Mouse (Mus musculus): Measurements from ENCODE around the gene Fgd1. TPM values are rescaled to one million over a fixed set of nuclear protein-coding genes. Genes with fewer than 3 reads are reported as not detected.

Gene Fgd1
- polyA plus RNA-seq, 1 experiment from 2014 or later: 8.0 TPM

DNA sequence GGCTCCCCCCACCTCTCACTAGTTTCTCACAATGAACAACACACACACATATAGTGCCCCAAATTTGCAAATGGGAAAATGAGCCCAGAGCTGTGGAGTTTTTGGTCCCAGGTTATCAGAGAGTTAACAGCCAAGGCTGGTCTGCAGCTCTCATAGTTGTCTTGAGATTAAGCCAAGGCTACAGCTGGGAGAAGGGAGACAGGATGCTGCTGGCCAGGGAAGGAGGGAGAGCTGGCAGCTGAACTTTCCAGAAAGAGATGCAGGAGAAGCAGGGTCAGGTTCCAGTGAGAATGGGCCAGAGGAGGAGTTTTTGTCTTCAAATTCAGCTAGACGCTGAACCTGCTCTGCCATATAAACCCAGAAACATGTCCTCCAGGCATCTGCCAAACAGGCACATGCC lies 13.4 kb downstream of the Fgd1 start:
- Histone ChIP-seq H3K4me1 (ENCODE audit: control insufficient read depth in 2 of 2, insufficient read depth in 2 of 2, low read length in 2 of 2) (peaks cover 2 to 4% of the 10 kb centered on the region in 2 experiments; a peak in 1 of 4 replicates), H3K27me3 (ENCODE audit: control insufficient read depth, insufficient read depth, low read length) (no peaks in the 10 kb centered on the region)
- WGBS: 73% methylated on average over 1 of the region's 1 CpGs

DNA sequence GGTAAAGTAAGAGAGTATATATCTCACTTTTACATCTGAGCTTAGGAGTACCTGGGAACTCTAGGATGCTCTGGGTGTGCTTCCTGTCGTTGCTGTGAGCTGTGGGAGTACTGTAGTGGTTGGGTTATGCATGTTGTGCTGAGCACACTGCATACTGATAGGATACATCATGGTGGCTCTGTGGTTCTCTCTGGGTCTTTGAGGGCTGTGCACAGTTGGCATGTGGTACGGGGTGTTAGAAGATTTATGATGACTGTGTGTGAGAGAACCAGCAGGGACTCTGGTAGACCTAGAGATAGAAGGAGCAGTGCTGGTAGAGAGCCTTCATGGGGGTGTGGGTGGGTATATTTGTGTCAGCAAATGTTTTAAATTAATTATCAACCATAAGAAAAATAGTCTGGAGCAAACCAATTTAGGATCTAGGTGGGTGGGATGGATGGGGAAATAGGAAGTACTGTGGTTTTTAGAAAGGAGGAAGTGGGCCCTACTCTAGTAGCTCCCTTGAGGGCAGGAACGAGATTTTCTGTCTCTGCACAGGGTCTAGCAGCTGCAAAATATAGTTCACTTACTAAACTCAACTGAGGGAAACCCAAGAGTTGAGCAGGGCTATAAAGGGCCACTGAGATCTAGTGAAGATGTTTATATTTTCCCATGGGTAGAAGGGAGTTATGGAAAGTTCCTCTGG lies 15.8 kb downstream of the Fgd1 start:
- H3K27me3 ChIP-seq (ENCODE audit: control insufficient read depth, insufficient read depth, low read length): no peaks in the 10 kb centered on the region
- no peaks in the 10 kb centered on the region; a peak in 1 of 4 replicates for H3K4me1 ChIP-seq (ENCODE audit: control insufficient read depth in 2 of 2, insufficient read depth in 2 of 2, low read length in 2 of 2)
- WGBS: 56% methylated on average over 3 of the region's 3 CpGs
- ATAC-seq (ENCODE audit: insufficient number of reproducible peaks, insufficient read depth, low FRiP score, low read depth): no peak
- no peak overlapping the region for H3K27ac ChIP-seq (replicated peaks in 1 of 2; ENCODE audit: control insufficient read depth in 1 of 2, insufficient read depth in 1 of 2, low read depth in 2 of 2, low read length in 2 of 2)
- H3K36me3 ChIP-seq (ENCODE audit: control insufficient read depth, insufficient read depth, low read length): peaks cover 8% of the 10 kb centered on the region; the same call in 1 of the 2 replicates
- H3K9me3 ChIP-seq (ENCODE audit: control insufficient read depth, low read length): no peaks in the 10 kb centered on the region
- H3K4me3 ChIP-seq (ENCODE audit: control insufficient read depth in 1 of 2, insufficient read depth in 1 of 2, low read depth in 1 of 2, low read length in 2 of 2): no peak overlapping the region
- H3K4me2 ChIP-seq (ENCODE audit: low read length): no peak overlapping the region
- no peak overlapping the region for H3K9ac ChIP-seq (ENCODE audit: low read length)

More for the DNA sequence above, 13.4 kb downstream of the Fgd1 start:
- Histone ChIP-seq H3K9me3 (ENCODE audit: control insufficient read depth, low read length) (no peaks in the 10 kb centered on the region), H3K27ac (replicated peaks in 1 of 2; ENCODE audit: control insufficient read depth in 1 of 2, insufficient read depth in 1 of 2, low read depth in 2 of 2, low read length in 2 of 2) (no peak overlapping the region), H3K9ac (ENCODE audit: low read length) (no peak overlapping the region), H3K36me3 (ENCODE audit: control insufficient read depth, insufficient read depth, low read length) (peaks cover 5% of the 10 kb centered on the region; the same call in 1 of the 2 replicates), H3K4me2 (ENCODE audit: low read length) (no peak overlapping the region), H3K4me3 (ENCODE audit: control insufficient read depth in 1 of 2, insufficient read depth in 1 of 2, low read depth in 1 of 2, low read length in 2 of 2) (no peak overlapping the region)
- no peak for ATAC-seq (ENCODE audit: insufficient number of reproducible peaks, insufficient read depth, low FRiP score, low read depth)

DNA sequence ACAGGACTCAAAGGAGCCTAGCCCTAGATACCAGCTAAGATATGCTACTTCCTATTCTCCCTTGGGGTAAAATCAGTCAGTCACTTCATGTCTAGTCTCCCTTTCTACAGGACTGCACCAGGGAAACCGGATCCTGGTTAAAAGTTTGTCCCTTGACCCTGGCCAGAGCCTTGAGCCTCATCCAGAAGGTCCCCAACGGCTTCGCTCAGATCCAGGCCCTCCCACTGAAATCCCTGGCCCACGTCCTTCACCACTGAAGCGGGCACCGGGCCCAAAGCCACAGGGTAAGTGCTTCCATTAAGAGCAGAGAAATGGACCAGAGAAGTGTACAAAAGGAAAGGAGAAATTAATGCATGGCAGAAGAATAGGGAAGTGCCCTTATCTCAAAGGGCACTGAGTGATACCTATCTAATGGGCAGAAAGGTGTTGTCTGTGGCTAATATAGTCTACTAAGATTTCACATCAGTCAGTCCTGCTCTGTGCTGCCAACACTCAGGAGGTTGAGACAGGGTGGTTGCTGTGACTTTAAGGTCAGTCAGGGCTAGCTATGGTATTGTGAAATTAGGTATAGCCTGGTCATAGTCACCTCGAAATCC lies 20.2 kb downstream of the Fgd1 start:
- ATAC-seq (ENCODE audit: insufficient number of reproducible peaks, insufficient read depth, low FRiP score, low read depth): no peak
- Histone ChIP-seq H3K4me1 (ENCODE audit: control insufficient read depth in 2 of 2, insufficient read depth in 2 of 2, low read length in 2 of 2) (no peaks in the 10 kb centered on the region), H3K4me3 (ENCODE audit: control insufficient read depth in 1 of 2, insufficient read depth in 1 of 2, low read depth in 1 of 2, low read length in 2 of 2) (no peak overlapping the region), H3K27ac (replicated peaks in 1 of 2; ENCODE audit: control insufficient read depth in 1 of 2, insufficient read depth in 1 of 2, low read depth in 2 of 2, low read length in 2 of 2) (no peak overlapping the region), H3K36me3 (ENCODE audit: control insufficient read depth, insufficient read depth, low read length) (peaks cover 37% of the 10 kb centered on the region), H3K27me3 (ENCODE audit: control insufficient read depth, insufficient read depth, low read length) (no peaks in the 10 kb centered on the region), H3K4me2 (ENCODE audit: low read length) (no peak overlapping the region), H3K9me3 (ENCODE audit: control insufficient read depth, low read length) (no peaks in the 10 kb centered on the region), H3K9ac (ENCODE audit: low read length) (no peak overlapping the region)
- WGBS: 85% methylated on average over 7 of the region's 7 CpGs

DNA sequence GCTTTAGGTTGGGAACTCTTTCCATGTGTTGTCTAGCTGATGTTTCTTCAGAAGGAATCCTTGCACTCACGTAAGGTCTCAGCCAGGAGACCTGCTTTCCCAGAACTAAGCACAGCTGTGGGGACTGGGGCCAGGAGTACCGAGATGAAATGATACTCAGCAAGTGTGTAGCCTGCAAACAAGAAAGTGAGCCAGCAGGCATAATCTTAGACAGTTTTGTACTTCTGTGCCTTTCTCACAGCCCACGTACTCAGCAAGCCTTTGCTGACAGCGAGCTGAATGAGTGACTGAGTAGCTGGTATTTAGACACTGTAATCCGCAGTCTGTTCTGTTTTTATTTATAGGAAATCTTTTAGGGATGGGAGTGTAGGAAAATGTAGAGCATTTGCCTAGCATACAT lies 21.9 kb downstream of the Fgd1 start:
- 85% methylated on average over 5 of the region's 5 CpGs for WGBS
- no peaks in the 10 kb centered on the region for H3K9me3 ChIP-seq (ENCODE audit: control insufficient read depth, low read length)
- no peak overlapping the region for H3K4me2 ChIP-seq (ENCODE audit: low read length)
- H3K4me1 ChIP-seq (ENCODE audit: control insufficient read depth in 2 of 2, insufficient read depth in 2 of 2, low read length in 2 of 2): no peaks in the 10 kb centered on the region
- H3K9ac ChIP-seq (ENCODE audit: low read length): no peak overlapping the region
- no peak overlapping the region for H3K4me3 ChIP-seq (ENCODE audit: control insufficient read depth in 1 of 2, insufficient read depth in 1 of 2, low read depth in 1 of 2, low read length in 2 of 2)
- no peak for ATAC-seq (ENCODE audit: insufficient number of reproducible peaks, insufficient read depth, low FRiP score, low read depth)
- H3K27me3 ChIP-seq (ENCODE audit: control insufficient read depth, insufficient read depth, low read length): no peaks in the 10 kb centered on the region
- peaks cover 54% of the 10 kb centered on the region for H3K36me3 ChIP-seq (ENCODE audit: control insufficient read depth, insufficient read depth, low read length)
- H3K27ac ChIP-seq (replicated peaks in 1 of 2; ENCODE audit: control insufficient read depth in 1 of 2, insufficient read depth in 1 of 2, low read depth in 2 of 2, low read length in 2 of 2): no peak overlapping the region

DNA sequence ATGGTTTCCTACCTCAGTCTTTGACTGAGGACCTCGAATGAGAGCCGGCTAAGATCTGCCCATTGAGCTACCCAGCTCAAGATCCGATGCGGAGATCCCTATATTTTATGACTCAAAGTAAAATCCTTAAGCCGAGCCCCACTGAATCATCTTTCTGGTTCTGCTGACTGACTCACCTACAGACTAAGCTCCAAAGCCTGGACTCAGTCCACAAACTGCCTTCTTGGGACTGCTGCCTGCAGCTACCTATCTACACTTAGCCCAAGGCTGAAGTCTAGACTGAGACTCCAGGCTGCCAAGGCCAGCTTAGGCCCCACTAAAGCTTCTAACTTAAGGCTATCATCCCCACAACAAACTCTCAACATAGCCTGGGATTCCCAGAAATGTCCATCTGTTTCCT lies 30.1 kb downstream of the Fgd1 start:
- no peak overlapping the region for H3K27ac ChIP-seq (replicated peaks in 1 of 2; ENCODE audit: control insufficient read depth in 1 of 2, insufficient read depth in 1 of 2, low read depth in 2 of 2, low read length in 2 of 2)
- no peaks in the 10 kb centered on the region for H3K4me1 ChIP-seq (ENCODE audit: control insufficient read depth in 2 of 2, insufficient read depth in 2 of 2, low read length in 2 of 2)
- H3K9me3 ChIP-seq (ENCODE audit: control insufficient read depth, low read length): no peaks in the 10 kb centered on the region
- ATAC-seq (ENCODE audit: insufficient number of reproducible peaks, insufficient read depth, low FRiP score, low read depth): no peak
- no peaks in the 10 kb centered on the region for H3K27me3 ChIP-seq (ENCODE audit: control insufficient read depth, insufficient read depth, low read length)
- H3K4me2 ChIP-seq (ENCODE audit: low read length): no peak overlapping the region
- H3K4me3 ChIP-seq (ENCODE audit: control insufficient read depth in 1 of 2, insufficient read depth in 1 of 2, low read depth in 1 of 2, low read length in 2 of 2): no peak overlapping the region
- 88% methylated on average over 5 of the region's 5 CpGs for WGBS
- H3K9ac ChIP-seq (ENCODE audit: low read length): no peak overlapping the region
- peaks cover 46% of the 10 kb centered on the region for H3K36me3 ChIP-seq (ENCODE audit: control insufficient read depth, insufficient read depth, low read length)

DNA sequence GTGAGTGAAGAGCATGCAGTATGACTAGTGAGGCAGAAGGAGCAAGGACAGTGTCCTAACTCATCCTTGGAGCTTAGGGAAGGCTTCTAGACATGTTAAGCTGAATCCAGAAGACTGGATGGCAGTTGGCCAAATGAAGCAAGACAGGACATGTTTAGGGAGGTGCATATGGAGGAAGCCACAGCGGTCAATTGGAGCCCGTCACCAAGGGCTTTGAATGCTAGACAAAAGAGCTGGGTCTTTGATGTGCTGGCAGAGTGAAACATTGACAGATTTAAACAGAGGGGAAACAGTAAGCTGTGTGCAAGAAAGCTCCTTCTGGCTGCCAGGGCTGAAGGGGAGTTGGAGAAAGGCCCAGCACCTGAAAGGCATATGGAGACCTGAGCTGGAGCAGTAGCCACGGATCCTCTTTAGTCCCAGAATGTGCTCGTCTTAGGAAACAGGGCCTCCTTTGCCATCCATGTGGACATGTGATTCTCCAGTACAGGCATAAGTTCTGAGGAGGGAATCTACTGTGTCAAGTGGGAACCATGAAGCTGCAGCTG lies 31.1 kb downstream of the Fgd1 start:
- Histone ChIP-seq H3K36me3 (ENCODE audit: control insufficient read depth, insufficient read depth, low read length) (peaks cover 45% of the 10 kb centered on the region), H3K27ac (replicated peaks in 1 of 2; ENCODE audit: control insufficient read depth in 1 of 2, insufficient read depth in 1 of 2, low read depth in 2 of 2, low read length in 2 of 2) (no peak overlapping the region), H3K27me3 (ENCODE audit: control insufficient read depth, insufficient read depth, low read length) (no peaks in the 10 kb centered on the region), H3K4me3 (ENCODE audit: control insufficient read depth in 1 of 2, insufficient read depth in 1 of 2, low read depth in 1 of 2, low read length in 2 of 2) (no peak overlapping the region), H3K9ac (ENCODE audit: low read length) (no peak overlapping the region), H3K4me1 (ENCODE audit: control insufficient read depth in 2 of 2, insufficient read depth in 2 of 2, low read length in 2 of 2) (no peaks in the 10 kb centered on the region), H3K4me2 (ENCODE audit: low read length) (no peak overlapping the region), H3K9me3 (ENCODE audit: control insufficient read depth, low read length) (no peaks in the 10 kb centered on the region)
- no peak for ATAC-seq (ENCODE audit: insufficient number of reproducible peaks, insufficient read depth, low FRiP score, low read depth)
- WGBS: 83% methylated on average over 4 of the region's 4 CpGs

DNA sequence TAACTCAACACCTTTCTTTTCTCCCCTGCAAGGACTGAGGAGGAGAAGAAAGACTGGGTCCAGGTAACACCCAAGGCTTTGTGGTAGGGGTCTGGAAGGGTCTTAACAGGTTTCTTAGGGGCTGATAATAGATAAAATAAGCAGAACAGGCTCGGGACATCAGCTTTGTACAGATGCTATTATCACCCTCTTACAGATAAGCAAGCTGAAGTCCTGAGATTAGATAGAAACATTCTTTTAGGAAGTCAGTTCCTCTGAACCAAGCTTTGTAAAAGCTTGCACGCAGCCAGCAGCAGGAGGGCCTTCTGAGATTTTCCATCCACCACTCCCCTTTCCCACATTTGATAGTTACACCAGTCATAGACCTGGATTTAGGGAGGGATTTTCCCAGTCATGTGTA lies 39.6 kb downstream of the Fgd1 start:
- ATAC-seq (ENCODE audit: insufficient number of reproducible peaks, insufficient read depth, low FRiP score, low read depth): no peak
- H3K9ac ChIP-seq (ENCODE audit: low read length): no peak overlapping the region
- WGBS: 21% methylated on average over 2 of the region's 2 CpGs
- no peak overlapping the region for H3K4me3 ChIP-seq (ENCODE audit: control insufficient read depth in 1 of 2, insufficient read depth in 1 of 2, low read depth in 1 of 2, low read length in 2 of 2)
- no peak overlapping the region for H3K27ac ChIP-seq (replicated peaks in 1 of 2; ENCODE audit: control insufficient read depth in 1 of 2, insufficient read depth in 1 of 2, low read depth in 2 of 2, low read length in 2 of 2)
- H3K4me1 ChIP-seq (ENCODE audit: control insufficient read depth in 2 of 2, insufficient read depth in 2 of 2, low read length in 2 of 2): no peaks in the 10 kb centered on the region
- H3K27me3 ChIP-seq (ENCODE audit: control insufficient read depth, insufficient read depth, low read length): no peaks in the 10 kb centered on the region
- H3K36me3 ChIP-seq (ENCODE audit: control insufficient read depth, insufficient read depth, low read length): peaks cover 77% of the 10 kb centered on the region
- H3K4me2 ChIP-seq (ENCODE audit: low read length): no peak overlapping the region
- no peaks in the 10 kb centered on the region for H3K9me3 ChIP-seq (ENCODE audit: control insufficient read depth, low read length)

Data from heart, embryonic 14.5 days (tissue).